Mouse (Mus musculus) heart, adult 18-20 months (tissue): ENCODE results near the gene Ipcef1. TPM values are rescaled to one million over a fixed set of nuclear protein-coding genes. Genes with fewer than 3 reads are reported as not detected.

Experiments
- DNase-seq, 2 experiments: peaks; one replicate each; pipeline ENCODE4 v3.0.0; 2021 to 2022; ENCODE audit warnings: mixed read lengths in 1 of 2
- total RNA-seq, 2 experiments: library from RNA; stranded (reverse); gene quantifications; 2 replicates each; pipeline ENCODE4 v1.2.3; 2021

Gene Ipcef1
- total RNA-seq, 2 experiments from 2014 or later: 0.32 to 1.0 TPM

DNA sequence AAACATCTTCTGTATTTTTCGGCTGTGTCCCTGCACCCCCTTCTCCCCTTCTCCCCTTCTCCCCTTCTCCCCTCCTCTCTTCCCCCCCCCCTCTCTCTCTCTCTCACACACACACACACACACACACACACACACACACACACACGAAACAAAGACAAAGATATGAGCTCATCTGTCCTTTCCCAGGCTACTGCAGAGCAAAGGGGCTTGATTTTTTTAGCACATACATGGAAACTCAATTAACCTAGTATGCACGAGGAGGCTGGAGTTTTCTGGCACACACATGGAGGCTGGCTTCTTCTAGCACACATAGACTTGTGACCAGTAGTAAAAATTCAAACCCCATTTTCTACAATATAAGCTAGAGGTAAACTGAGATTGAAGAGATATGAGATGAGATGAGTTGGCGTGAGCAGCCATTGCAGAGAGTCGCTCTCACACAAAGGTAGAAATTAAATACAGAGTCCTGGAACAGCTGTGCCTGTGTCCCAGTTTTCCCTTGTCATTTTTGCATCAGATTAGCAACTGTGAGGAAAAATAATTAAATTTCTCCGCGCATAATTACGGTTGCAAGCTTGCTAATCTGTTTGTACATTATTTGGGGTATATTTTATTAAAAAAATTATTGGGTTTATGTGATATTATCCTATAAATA, 84.6 kb downstream of the Ipcef1 start:
- no peak for DNase-seq

GRCm38 (mm10) chr10:6958791-6959190, 93.5 kb downstream of the Ipcef1 start:
- no peak for DNase-seq

GRCm38 (mm10) chr10:6956357-6956756, 95.9 kb downstream of the Ipcef1 start:
- DNase-seq: no peak

DNA sequence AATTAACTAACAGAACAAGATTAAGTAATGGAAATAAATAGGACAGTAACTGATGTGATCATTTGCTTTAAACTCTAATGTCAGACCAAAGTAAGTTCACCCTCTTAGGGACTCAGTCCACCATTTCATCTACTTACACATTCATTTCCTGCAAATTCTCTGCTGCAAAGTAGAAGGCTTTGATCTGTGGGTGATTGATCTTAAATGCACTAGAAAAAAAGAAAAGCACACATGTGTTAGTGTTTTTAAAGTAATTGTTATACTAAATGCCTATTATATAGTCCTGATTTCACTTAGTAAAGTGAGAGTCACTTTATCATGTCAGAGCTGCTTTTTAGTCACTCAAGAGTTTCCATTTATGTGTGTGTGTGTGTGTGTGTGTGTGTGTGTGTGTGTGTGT, 97.7 kb downstream of the Ipcef1 start:
- no peak for DNase-seq

GRCm38 (mm10) chr10:6953115-6953514, 99.2 kb downstream of the Ipcef1 start:
- DNase-seq: no peak

DNA sequence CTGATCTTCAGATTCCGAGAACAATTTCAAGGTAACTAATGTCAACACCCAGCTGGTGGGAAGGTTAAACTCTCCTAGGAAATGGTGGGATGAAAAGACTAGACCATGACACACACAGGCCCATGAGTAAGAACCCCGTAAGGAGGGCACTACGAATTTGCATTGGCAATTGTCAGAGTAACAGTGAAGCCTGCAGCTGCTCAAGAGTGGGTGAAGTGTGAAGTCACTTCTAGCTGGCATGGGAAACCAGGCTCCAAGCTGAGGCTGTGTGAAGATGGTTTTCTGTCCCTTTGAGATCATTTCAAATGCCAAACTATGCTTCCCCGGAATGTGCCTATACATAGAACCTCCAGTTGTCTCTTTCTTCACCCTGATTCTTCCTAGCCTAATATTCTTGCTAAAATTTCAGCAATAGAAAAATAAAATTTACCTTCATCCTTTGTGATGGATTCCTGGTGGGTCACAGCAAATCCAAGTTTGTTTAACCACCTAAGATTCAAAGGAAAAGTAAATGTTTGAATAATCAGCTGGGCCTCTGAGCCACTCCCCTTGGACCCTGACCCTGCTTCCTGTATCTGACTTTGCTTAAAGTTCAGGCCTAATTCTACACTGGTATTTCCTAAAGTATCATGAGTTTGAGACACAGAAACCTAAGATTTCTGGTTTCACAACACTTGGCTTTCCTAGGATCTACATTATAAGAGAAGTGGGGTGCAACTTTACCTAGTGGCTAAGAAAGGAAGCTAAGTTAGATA, 115.4 kb downstream of the Ipcef1 start:
- no peak for DNase-seq

GRCm38 (mm10) chr10:6934776-6935175, 117.5 kb downstream of the Ipcef1 start:
- DNase-seq: no peak

DNA sequence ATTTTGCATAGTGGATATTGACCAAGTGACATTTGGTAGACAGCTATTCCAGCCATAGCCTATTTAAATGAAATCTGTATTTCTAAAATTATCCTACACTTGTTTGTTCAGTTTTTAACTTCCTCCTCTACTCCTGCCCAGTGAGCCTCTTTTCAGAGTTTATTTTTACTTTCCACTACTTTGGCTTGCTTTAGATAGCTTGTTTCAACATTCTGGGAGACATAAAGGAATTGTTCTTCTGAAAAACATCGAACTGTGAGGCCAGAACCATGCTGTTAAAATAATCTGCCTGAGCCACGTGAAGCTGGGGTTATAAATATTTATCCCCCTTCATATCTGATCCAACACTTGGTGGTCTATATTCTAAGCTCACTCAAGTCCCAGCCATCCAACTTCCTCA, 121.4 kb downstream of the Ipcef1 start:
- DNase-seq: no peak

- DNase-seq: no peak
Observed at GRCm38 (mm10) chr10:6930398-6930797, 121.9 kb downstream of the Ipcef1 start.

GRCm38 (mm10) chr10:6928905-6929304, 123.4 kb downstream of the Ipcef1 start:
- DNase-seq: no peak

DNA sequence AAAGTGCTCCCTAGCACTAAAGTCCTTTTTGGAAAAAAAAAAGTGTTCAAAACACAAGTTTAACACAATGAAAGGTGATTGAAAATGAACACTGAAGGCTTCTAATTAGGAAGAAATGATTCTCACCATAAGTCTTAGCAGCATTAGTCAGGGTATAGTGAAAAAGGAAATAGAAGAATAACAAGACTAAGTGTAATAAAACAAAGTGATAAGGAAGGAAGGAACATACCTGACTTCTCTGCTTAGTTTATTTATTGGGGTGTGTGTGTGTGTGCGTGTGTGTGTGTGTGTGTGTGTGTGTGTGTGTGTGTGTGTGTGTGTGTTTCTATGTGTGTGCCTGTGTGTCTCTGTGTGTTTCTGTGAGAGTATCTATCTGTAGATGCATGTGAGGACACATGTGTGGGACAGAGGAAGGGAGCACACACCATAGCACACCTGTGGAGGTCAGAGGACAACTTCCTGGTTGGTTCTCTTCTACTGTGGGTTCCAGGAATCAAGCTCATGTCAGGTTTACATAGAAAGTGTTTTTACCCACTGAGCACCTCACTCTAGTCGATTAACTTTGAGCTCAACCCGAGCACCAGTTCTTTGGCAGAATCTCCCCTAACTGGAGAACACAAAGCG, 124.6 kb downstream of the Ipcef1 start:
- no peak for DNase-seq

DNA sequence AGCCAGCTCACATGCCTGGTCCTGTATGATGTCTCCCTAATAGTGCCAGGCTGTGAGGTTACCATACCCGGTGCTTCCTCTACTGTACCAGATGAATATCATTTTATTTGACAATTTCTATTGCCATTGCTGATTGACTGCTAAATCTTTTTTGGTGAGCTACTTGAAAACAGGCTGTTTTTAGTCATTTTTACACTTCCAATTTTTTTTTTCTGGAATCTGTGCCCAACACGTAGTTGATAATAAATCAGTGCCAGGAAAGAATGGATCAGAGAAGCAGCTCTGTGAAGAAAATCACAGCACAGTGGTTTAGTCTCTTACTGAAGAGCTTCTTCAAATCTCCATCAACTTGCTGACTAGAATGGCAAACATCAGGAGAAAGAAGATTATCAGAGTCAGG, 125.6 kb downstream of the Ipcef1 start:
- no peak for DNase-seq

DNA sequence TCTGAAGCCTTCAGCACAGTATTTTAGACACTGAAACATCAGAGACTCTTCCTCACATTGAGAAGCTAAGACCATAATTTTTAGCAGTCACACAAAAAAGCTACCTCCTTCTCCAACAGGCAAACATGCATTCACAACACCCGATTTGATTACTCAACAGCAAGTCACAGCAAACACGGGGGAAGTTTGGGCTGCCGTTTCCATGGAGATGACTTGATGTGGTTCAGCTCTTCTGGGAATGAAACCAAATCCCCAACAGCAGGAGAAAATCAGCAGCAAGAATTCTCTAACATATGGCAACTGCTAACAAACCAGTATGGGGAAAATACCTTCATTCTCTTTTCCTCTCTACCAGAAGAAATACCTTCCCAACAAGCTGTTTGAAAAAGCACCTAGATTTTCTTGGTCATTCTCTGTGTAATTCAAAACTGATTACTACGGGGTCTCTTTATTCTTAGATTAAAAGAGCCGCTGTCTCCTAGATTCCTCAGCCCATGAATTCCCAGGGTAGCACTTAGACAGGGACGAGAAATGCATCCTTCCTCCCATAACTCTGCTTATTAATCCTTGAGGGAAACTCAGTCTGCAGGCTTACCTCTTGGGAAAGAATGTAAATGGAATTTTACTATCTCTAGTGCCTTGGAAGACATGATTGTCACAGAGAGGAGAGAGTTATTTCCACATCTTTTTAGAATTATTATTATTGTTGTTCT, 135.6 kb downstream of the Ipcef1 start:
- peak; percentile 19 to 25 for DNase-seq

DNA sequence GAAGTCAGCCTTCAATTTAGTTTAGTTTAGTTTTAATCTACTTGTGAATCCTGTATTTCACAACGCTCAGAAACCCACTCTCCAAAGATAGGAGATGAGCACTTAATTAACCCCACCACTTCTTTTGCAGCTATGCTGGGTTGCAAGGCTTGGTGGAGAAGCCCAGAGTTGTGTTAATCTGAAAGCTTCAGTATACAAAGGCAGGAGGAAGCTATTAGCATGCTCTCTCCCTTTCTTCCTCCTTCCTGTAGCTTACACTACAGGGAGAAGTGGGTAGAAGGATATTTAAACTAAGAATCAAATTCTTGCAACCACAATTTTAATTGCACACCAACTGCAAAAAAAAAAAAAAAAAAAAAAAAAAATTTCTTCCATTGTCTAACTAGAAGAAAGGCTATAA, 136.3 kb downstream of the Ipcef1 start:
- no peak for DNase-seq

- DNase-seq: no peak
Observed at GRCm38 (mm10) chr10:6909763-6910162, 142.5 kb downstream of the Ipcef1 start.

DNA sequence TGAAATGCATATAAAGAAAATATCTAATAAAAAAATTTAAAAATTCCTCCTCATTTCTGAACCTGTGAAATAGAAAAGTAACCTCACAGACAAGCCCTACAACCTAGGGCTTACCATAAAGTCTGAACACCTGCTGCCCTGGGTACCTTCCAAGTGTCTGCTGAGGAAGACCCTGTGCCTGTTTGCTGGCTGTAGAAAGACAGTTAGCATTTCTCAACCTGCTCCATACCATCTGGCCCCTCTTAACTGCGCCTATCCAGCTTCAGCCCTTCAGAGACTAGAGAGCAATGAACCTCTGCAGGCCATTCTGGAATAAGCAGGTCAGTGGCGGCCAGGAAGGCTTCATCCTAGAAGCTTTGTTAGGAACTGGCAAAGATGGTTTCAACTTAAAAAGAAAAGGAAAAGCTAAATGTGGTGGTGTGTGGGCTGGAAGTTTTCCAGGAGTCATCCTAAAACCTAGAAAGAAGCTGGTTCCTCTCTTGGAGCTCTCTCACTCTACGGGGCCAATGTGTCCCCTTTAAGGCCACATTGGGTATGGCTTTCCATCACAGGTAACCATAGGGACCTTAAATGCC, 150.4 kb downstream of the Ipcef1 start:
- no peak for DNase-seq

DNA sequence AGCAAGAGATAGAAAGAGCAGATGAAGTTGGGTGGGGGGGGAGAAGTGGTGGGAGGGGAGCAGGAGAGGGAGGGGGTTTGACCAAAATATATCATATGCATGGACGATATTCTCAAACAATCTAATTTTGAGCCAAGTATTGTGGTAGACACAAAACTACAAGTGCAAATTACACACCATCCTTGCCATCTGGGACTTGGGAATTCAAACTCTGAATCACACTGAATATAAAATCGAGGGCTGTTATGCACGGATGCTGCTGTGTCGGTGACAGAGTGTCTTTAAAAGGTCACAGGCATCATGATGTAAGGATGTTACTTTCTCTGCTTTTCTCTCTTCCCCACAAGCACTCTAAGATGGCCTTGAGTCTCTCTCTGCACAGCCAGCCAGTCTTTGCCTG, 152.2 kb downstream of the Ipcef1 start:
- DNase-seq: no peak

DNA sequence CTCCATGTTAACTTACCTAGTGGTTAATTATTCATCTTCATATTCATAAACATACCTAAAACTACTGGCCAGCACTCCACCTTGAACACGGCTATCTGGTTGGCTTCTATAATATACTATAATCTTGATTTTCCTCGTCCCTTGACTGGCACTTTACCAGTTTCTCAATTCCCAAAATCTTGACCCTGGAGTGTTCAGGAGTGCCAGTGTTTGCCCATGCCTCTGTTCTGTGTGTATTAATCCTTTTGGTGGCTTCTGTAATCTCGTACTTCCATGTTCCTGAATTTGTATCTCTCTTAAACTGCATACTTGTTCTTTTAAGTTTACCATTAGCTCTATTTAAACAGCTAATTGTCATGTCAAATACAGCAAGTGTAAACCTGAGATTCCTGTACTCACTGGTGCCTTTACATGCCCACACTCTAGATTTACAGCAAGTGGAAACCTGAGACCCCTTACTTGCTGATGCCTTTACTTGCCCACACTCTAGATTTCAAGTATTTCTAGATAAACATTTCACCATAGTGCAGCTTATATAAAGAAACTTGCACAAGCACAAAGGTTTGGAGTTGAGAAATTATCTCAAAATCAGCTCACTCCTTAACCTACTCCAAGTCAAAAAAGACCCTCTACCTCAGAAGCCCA, 155.5 kb downstream of the Ipcef1 start:
- no peak for DNase-seq

DNA sequence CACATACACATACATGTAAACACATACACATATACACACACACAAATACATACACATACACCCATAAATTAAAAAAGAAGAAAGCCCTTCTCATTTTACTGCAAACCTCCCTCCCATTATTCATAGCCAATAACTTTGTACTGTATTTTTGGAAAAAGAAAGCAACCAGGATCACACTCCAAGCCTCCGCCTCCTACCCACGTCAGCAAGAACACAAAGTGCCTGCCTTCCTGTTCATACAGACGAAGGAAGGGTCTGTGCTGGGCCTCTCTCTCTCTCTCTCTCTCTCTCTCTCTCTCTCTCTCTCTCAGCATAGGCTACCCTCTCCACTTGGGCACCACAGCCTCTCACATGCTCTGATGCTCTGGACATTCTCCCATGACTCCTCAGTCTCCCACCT, 156.5 kb downstream of the Ipcef1 start:
- DNase-seq: no peak

- no peak for DNase-seq
Observed at GRCm38 (mm10) chr10:6890348-6891009, 161.8 kb downstream of the Ipcef1 start.

- DNase-seq: no peak
Observed at GRCm38 (mm10) chr10:6889640-6890245, 162.5 kb downstream of the Ipcef1 start.
